ENCODE assay signal across 12 mouse cellular contexts in genomic region chr10:83126447-83126846, GRCm38 (mm10).
A peak's percentile ranks its signal among the peaks of the same experiment; 100 is the strongest.
DNase-seq lines count a peak whose midpoint lies in the region; ATAC-seq and TF ChIP-seq lines count a peak whose summit lies in the region.
"Had no signal": no experiment of that assay in that cellular context is flagged by ENCODE, and none has a peak within 500 bp of the region (broad histone marks: within the 10 kb centered on the region; RNA-seq: fewer than 3 reads in every experiment).

No protein-coding gene starts in this region.

- H3K36me3 ChIP-seq in kidney, embryonic 15.5 days, result no peaks in the 10 kb centered on the region
- H3K36me3 ChIP-seq in ES-Bruce4 (ENCODE audit: control insufficient read depth, insufficient read depth, low read length, poor library complexity, severe bottlenecking), result no peaks in the 10 kb centered on the region
- no peaks in the 10 kb centered on the region for H3K36me3 ChIP-seq in kidney, embryonic 14.5 days (ENCODE audit: control insufficient read depth, insufficient read depth, low read length)
- H3K36me3 ChIP-seq in forebrain, embryonic 13.5 days (ENCODE audit: poor library complexity, severe bottlenecking), result no peaks in the 10 kb centered on the region
- H3K36me3 ChIP-seq: liver, embryonic 15.5 days had no signal

- no peak for TF ChIP-seq POLR2A in ES-Bruce4 (IDR thresholded peaks at IDR 0.05; ENCODE audit: insufficient read depth, low read length)
- TF ChIP-seq POLR2A in cerebellum, adult 2 months (IDR thresholded peaks at IDR 0.05; ENCODE audit: borderline replicate concordance, insufficient read depth, low read length), result 0 out of 2 replicates have a peak, but pooled peaks have one; percentile 27

- H3K4me1 ChIP-seq in kidney, embryonic 15.5 days, result peaks cover 50% of the 10 kb centered on the region
- H3K4me1 ChIP-seq in ES-Bruce4 (ENCODE audit: control insufficient read depth, insufficient read depth, low read length), result no peaks in the 10 kb centered on the region
- H3K4me1 ChIP-seq in cerebellum, adult 2 months (ENCODE audit: control insufficient read depth, insufficient read depth, low read length), result peaks cover 16% of the 10 kb centered on the region
- H3K4me1 ChIP-seq in kidney, embryonic 14.5 days (ENCODE audit: control insufficient read depth, insufficient read depth, low read length), result peaks cover 33% of the 10 kb centered on the region
- H3K4me1 ChIP-seq in forebrain, embryonic 13.5 days, result peaks cover 34% of the 10 kb centered on the region
- H3K4me1 ChIP-seq: liver, embryonic 15.5 days had no signal

- TF ChIP-seq EP300 in ES-Bruce4 (IDR thresholded peaks at IDR 0.05; ENCODE audit: insufficient read depth, low read depth, low read length), result 0 out of 2 replicates have a peak, but pooled peaks have one; percentile 6

- no peaks in the 10 kb centered on the region for H3K27me3 ChIP-seq in kidney, embryonic 15.5 days
- no peaks in the 10 kb centered on the region for H3K27me3 ChIP-seq in ES-Bruce4 (ENCODE audit: control insufficient read depth, insufficient read depth, low read length, poor library complexity, severe bottlenecking)
- H3K27me3 ChIP-seq in cerebellum, adult 2 months (ENCODE audit: control insufficient read depth, insufficient read depth, low read length), result no peaks in the 10 kb centered on the region
- H3K27me3 ChIP-seq in kidney, embryonic 14.5 days (ENCODE audit: control insufficient read depth, insufficient read depth, low read length), result no peaks in the 10 kb centered on the region
- H3K27me3 ChIP-seq in forebrain, embryonic 13.5 days, result no peaks in the 10 kb centered on the region
- H3K27me3 ChIP-seq: CH12.LX; liver, embryonic 15.5 days had no signal

- H3K9ac ChIP-seq in kidney, embryonic 15.5 days, result no peak overlapping the region
- H3K9ac ChIP-seq in ES-Bruce4 (ENCODE audit: low read depth, poor library complexity, severe bottlenecking), result no peak overlapping the region
- H3K9ac ChIP-seq in kidney, embryonic 14.5 days (ENCODE audit: low read depth, low read length), result no peak overlapping the region
- H3K9ac ChIP-seq in forebrain, embryonic 13.5 days, result no peak overlapping the region
- H3K9ac ChIP-seq: liver, embryonic 15.5 days had no signal

- no peak for ATAC-seq in kidney, embryonic 15.5 days (replicated peaks; ENCODE audit: low FRiP score)
- ATAC-seq in kidney, embryonic 14.5 days (ENCODE audit: low FRiP score, low TSS enrichment), result peak; percentile 37; the same call in 1 of the 2 replicates
- no peak for ATAC-seq in forebrain, embryonic 13.5 days

- no peak overlapping the region for H3K4me2 ChIP-seq in kidney, embryonic 15.5 days
- H3K4me2 ChIP-seq in kidney, embryonic 14.5 days (replicated peaks; ENCODE audit: low read depth, low read length), result no peak overlapping the region
- H3K4me2 ChIP-seq in forebrain, embryonic 13.5 days, result no peak overlapping the region
- H3K4me2 ChIP-seq: heart, embryonic 11.5 days; liver, embryonic 15.5 days had no signal

- no peak overlapping the region for H3K4me3 ChIP-seq in kidney, embryonic 15.5 days (replicated peaks)
- H3K4me3 ChIP-seq in ES-Bruce4 (ENCODE audit: low read depth, low read length), result no peak overlapping the region
- no peak overlapping the region for H3K4me3 ChIP-seq in cerebellum, adult 2 months (replicated peaks; ENCODE audit: insufficient read depth, low read depth, low read length)
- H3K4me3 ChIP-seq in kidney, embryonic 14.5 days (ENCODE audit: low read length), result no peak overlapping the region
- no peak overlapping the region for H3K4me3 ChIP-seq in forebrain, embryonic 13.5 days
- H3K4me3 ChIP-seq: liver, embryonic 15.5 days had no signal

- H3K9me3 ChIP-seq in kidney, embryonic 15.5 days (replicated peaks), result no peaks in the 10 kb centered on the region
- no peaks in the 10 kb centered on the region for H3K9me3 ChIP-seq in ES-Bruce4 (replicated peaks; ENCODE audit: control insufficient read depth, insufficient read depth, low read length, poor library complexity, severe bottlenecking)
- no peaks in the 10 kb centered on the region for H3K9me3 ChIP-seq in kidney, embryonic 14.5 days (ENCODE audit: control insufficient read depth, low read length)
- H3K9me3 ChIP-seq in forebrain, embryonic 13.5 days (replicated peaks), result no peaks in the 10 kb centered on the region
- H3K9me3 ChIP-seq: liver, embryonic 15.5 days had no signal

- 43% methylated on average over 9 of the region's 9 CpGs for WGBS in kidney, embryonic 15.5 days
- 11% methylated on average over 9 of the region's 9 CpGs for WGBS in cerebellum, adult 2 months
- 41% methylated on average over 9 of the region's 9 CpGs for WGBS in kidney, embryonic 14.5 days
- 63% methylated on average over 9 of the region's 9 CpGs for WGBS in forebrain, embryonic 13.5 days

- TF ChIP-seq CTCF in ES-Bruce4 (IDR thresholded peaks at IDR 0.05; ENCODE audit: low read depth, low read length), result no peak
- TF ChIP-seq CTCF in cerebellum, adult 2 months (IDR thresholded peaks at IDR 0.05; ENCODE audit: borderline replicate concordance, insufficient read depth, low read depth, low read length), result peak; percentile 53; the same call in 1 of the 2 replicates

- no peak overlapping the region for H3K27ac ChIP-seq in kidney, embryonic 15.5 days
- no peak overlapping the region for H3K27ac ChIP-seq in ES-Bruce4 (ENCODE audit: insufficient read depth, low read length)
- H3K27ac ChIP-seq in cerebellum, adult 2 months (ENCODE audit: insufficient read depth, low read length), result peak overlapping the region; percentile 14; the same call in 1 of the 2 replicates
- no peak overlapping the region for H3K27ac ChIP-seq in kidney, embryonic 14.5 days (ENCODE audit: low read depth, low read length)
- H3K27ac ChIP-seq in forebrain, embryonic 13.5 days, result no peak overlapping the region
- H3K27ac ChIP-seq: liver, embryonic 15.5 days had no signal

- peak; percentile 61 for DNase-seq in kidney, adult 11 months
- peak; percentile 82 to 87 for DNase-seq in cerebellum, adult 2 months
- no peak for DNase-seq in right cerebral cortex, postnatal 10 days (ENCODE audit: low spot score in 2 of 2)
- DNase-seq in adrenal gland, adult 8-10 months, result no peak
- DNase-seq: thymus, postnatal 36 days had no signal

Comparison
In these comparisons a context has a peak if more than half of its experiments do, and no peak if none do; other contexts are left out.
1. DNase-seq: peak in kidney, adult 11 months (single experiment) and cerebellum, adult 2 months (2 of 2); none in right cerebral cortex, postnatal 10 days (0 of 2) and adrenal gland, adult 8-10 months (single experiment).